Mouse (Mus musculus) cortical plate, adult 2 months (tissue): Measurements from ENCODE around the gene Thsd7b.

Experiments
- CTCF ChIP-seq: fragments of 200-500 bp; IDR thresholded peaks from 2 replicates; pipeline ENCODE4 v1.5.1; 2011; ENCODE audit warnings: mild to moderate bottlenecking, control low read depth, low read length; ENCODE audit not compliant: insufficient read depth; ENCODE audit errors: extremely low read depth
- POLR2A ChIP-seq: fragments of 200-500 bp; IDR thresholded peaks from 2 replicates; pipeline ENCODE4 v1.6.1; 2011; ENCODE audit warnings: mild to moderate bottlenecking, low read length, control low read depth; ENCODE audit not compliant: insufficient read depth; ENCODE audit errors: extremely low read depth

- TF ChIP-seq CTCF (no peak), POLR2A (no peak)
These were observed 92.5 kb downstream of the Thsd7b start for GRCm38 (mm10) chr1:129365590-129365989.
